Mouse (Mus musculus): ENCODE data around the gene Vmn2r82.
"Not testable (repeated sequence)": the region's sequence is repeated elsewhere in the genome, so short reads cannot be mapped to it uniquely, and the experiment has no call there.

The Vmn2r82 gene

GRCm38 (mm10) chr10:79356220-79356619 is at the start of gene Vmn2r82:
Gene Vmn2r82 (plus strand): TSS chr10:79356520.
- DNase-seq (ENCODE audit: low spot score): not testable (repeated sequence)

- DNase-seq (ENCODE audit: low spot score): not testable (repeated sequence)
Measured at GRCm38 (mm10) chr10:79322033-79322736, 34.1 kb upstream of the Vmn2r82 start.

DNA sequence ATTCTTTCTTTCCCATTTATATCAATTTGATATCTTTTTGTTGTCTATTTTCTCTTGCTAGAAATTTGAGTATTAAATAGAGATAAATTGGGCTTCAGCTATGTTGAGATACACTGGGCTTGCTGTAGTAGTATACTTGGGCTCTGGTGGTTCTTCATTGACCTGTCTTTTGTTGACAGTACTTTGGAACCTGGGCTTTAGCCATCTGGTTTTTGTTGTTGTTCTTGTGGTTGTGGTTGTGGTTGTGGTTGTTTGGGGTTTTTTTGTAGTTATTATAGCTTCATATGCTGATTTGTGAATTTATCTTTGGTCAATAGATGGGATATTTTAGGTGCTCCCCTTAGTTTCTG is 33.6 kb upstream of the Vmn2r82 start:
- DNase-seq (ENCODE audit: low spot score): no peak

DNA sequence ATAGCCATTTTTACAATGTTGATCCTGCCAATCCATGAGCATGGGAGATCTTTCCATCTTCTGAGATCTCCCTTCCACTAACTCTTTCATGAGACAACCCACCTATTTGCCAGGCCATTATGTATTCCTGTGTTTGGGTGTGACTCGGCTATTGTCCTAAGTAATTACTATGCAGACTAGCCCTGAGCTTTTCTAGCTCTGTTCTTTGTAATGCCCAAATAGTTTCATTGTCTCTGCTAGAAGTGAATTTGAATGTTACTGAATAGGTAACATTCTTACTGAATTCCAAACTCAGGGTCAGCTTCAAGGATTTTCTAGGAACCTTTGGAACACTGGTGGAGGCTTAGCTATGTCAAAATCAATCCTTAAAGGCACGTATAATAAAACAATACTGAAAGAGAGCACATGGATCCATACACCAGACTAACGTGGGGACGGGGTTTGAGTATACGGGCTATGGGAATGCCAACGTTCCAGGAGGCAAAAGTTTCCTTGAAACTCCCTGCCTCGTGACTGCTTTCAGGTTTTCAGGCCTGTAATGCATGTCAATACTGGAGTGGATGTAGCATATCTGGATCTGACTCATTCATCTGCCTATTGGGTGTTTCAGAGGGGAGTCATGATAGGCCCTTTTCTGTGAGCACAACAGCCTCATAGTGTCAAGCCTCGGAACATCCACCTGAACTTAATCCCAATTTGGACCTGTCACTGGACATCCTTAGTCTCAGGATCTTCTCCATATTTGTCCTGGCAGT is 43.8 kb downstream of the Vmn2r82 start:
- not testable (repeated sequence) for DNase-seq (ENCODE audit: low spot score)

DNA sequence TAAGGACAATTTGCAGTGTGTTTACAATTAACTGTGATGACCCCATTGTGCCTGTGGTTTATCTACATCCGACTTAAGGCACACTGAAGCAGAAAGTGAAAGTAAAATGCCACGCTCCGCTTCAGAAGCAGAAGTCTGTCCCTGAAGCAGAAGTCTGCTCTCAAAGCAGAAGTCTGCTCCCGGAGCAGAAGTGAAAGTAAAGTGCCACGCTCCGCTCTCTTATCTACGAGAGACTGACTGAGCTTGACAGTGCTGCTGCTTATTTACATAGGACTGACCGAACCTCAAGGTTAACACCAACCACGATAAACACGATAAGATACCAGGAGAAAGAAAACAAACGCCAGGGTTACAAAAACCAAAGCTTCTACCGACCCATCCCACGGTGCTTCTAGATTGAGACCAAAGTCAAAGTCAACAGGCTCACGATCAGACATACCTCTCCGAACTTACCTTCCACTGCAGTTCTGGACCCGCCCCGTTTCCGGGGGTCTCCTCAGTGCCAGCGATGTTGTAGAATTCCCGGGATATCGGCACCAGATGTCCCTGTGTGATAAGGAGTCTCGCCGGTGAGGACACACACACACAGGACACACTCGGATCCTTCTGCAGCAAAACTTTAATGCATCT is 60.9 kb downstream of the Vmn2r82 start:
- no peak for DNase-seq (ENCODE audit: low spot score)

GRCm38 (mm10) chr10:79417772-79418170 is 61.5 kb downstream of the Vmn2r82 start:
- not testable (repeated sequence) for DNase-seq (ENCODE audit: low spot score)

- DNase-seq (ENCODE audit: low spot score): not testable (repeated sequence)
Measured at GRCm38 (mm10) chr10:79435141-79435820, 79.0 kb downstream of the Vmn2r82 start.
